Mouse (Mus musculus) liver, embryonic 14.5 days (tissue): ENCODE results near the gene Cnot8.

Experiments
- CTCF ChIP-seq: IDR thresholded peaks from 2 replicates; pipeline ENCODE4 v1.5.1; 2016; ENCODE audit warnings: antibody characterized with exemption, low read depth, control low read depth
- EP300 ChIP-seq: IDR thresholded peaks from 2 replicates; pipeline ENCODE4 v1.6.1; 2016; ENCODE audit warnings: antibody characterized with exemption, low read depth

DNA sequence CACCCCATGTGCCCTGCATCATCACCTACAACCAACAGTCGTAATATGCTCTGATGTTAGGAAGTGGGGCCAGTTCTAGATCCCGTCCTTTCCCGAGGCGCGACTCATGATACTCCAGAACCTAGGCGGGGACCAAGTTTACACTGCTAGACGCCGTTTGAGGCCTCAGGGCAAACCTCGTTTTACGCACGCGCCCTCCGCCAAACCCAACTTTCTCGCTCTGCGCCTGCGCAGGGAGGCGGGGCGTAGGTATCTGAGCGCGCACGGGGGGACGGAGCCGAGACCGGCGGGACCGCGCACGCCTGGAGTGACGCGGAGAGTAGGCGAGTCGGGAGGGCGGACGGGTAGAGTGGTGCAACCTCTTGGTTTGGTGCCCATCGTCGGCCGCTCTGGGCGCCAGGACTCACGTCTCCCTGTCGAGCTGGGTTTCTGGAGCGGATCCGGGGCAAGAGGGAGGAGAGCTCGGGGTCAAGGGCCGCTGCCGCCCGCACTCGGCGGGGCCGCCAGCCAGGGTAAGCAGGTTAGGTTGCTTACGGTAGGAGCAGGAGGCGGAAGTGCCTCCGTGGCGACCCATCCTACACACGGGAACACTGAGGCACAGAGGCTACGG lies at the start of gene Cnot8:
- TF ChIP-seq CTCF (peak; percentile 1; the same call in 1 of the 2 replicates), EP300 (0 out of 2 replicates have a peak, but pooled peaks have one; percentile 12)
